Mouse (Mus musculus): ENCODE results near the gene Lgr6. TPM values are rescaled to one million over a fixed set of nuclear protein-coding genes. Genes with fewer than 3 reads are reported as not detected.
A peak's percentile ranks its signal among the peaks of the same experiment; 100 is the strongest.

Lgr6 gene
- total and polyA plus RNA-seq, 2 experiments from 2014 or later: 3.8 to 8.6 TPM

GRCm38 (mm10) chr1:135139906-135140305, 34.8 kb upstream of the Lgr6 start:
- TF ChIP-seq CTCF (IDR thresholded peaks at IDR 0.05; ENCODE audit: low read depth) (no peak), EP300 (IDR thresholded peaks at IDR 0.05; ENCODE audit: low read depth) (no peak)
- no peaks in the 10 kb centered on the region for H3K4me1 ChIP-seq (ENCODE audit: control insufficient read depth, insufficient read depth)
- no peak overlapping the region for H3K4me2 ChIP-seq (ENCODE audit: low read depth, low read length)
- no peaks in the 10 kb centered on the region for H3K9me3 ChIP-seq (replicated peaks; ENCODE audit: control insufficient read depth, low read length)
- H3K27me3 ChIP-seq (ENCODE audit: control insufficient read depth, insufficient read depth, low read length): peaks cover 33% of the 10 kb centered on the region
- ATAC-seq (ENCODE audit: insufficient read depth, low read depth): no peak
- no peak overlapping the region for H3K4me3 ChIP-seq (ENCODE audit: low read depth, low read length)
- DNase-seq (ENCODE audit: low spot score): no peak
- H3K36me3 ChIP-seq (replicated peaks; ENCODE audit: control insufficient read depth, insufficient read depth, low read length): no peaks in the 10 kb centered on the region
- 80% methylated on average over 2 of the region's 2 CpGs for WGBS
- H3K27ac ChIP-seq (ENCODE audit: low read depth): no peak overlapping the region
- no peak overlapping the region for H3K9ac ChIP-seq (replicated peaks; ENCODE audit: low read depth, low read length)

- no peak overlapping the region for H3K27ac ChIP-seq (ENCODE audit: low read depth)
- WGBS: 0% methylated on average over 1 of the region's 1 CpGs
- no peaks in the 10 kb centered on the region for H3K9me3 ChIP-seq (replicated peaks; ENCODE audit: control insufficient read depth, low read length)
- no peak overlapping the region for H3K9ac ChIP-seq (replicated peaks; ENCODE audit: low read depth, low read length)
- H3K36me3 ChIP-seq (replicated peaks; ENCODE audit: control insufficient read depth, insufficient read depth, low read length): no peaks in the 10 kb centered on the region
- TF ChIP-seq CTCF (IDR thresholded peaks at IDR 0.05; ENCODE audit: low read depth): peak; percentile 99
- no peak for TF ChIP-seq EP300 (IDR thresholded peaks at IDR 0.05; ENCODE audit: low read depth)
- no peak for ATAC-seq (ENCODE audit: insufficient read depth, low read depth)
- peak; percentile 46 for DNase-seq (ENCODE audit: low spot score)
- H3K4me2 ChIP-seq (ENCODE audit: low read depth, low read length): no peak overlapping the region
- peaks cover 8% of the 10 kb centered on the region; the same call in 1 of the 2 replicates for H3K4me1 ChIP-seq (ENCODE audit: control insufficient read depth, insufficient read depth)
- H3K27me3 ChIP-seq (ENCODE audit: control insufficient read depth, insufficient read depth, low read length): peaks cover 8% of the 10 kb centered on the region; the same call in 1 of the 2 replicates
- no peak overlapping the region for H3K4me3 ChIP-seq (ENCODE audit: low read depth, low read length)
These were observed 31.4 kb upstream of the Lgr6 start for GRCm38 (mm10) chr1:135136500-135136899.

DNA sequence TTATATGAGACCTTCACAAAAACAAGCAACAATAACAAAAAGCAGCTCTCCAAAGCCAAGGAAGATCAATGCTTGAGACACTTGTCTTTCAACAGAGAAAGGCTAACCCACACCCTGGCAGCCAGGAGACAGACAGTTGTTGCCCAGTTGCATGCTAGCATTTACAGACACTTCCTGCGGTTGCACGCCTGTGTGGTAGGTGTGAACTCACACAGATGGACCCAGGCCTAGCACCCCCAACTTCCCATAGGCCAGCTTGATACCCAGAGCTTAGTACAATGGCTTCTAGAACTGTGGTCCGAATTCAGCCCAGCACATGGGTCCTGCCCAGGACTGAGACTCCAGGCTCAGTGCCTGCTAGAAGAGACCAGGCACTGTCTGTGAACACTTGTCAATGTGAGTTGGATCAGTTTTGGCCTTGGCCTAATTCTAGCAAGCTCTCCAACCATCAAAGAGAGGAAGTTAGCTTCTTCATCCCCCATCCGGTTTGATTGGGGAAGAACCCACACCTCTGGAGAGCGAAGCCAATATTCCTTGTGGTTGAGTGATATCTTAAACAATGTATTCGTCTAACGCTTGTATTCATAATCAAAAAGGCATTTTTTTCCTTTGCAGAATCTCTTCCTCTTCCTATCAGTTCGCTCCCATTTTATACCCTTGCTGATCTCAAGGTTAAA, 30.2 kb upstream of the Lgr6 start:
- Histone ChIP-seq H3K4me2 (ENCODE audit: low read depth, low read length) (no peak overlapping the region), H3K9me3 (replicated peaks; ENCODE audit: control insufficient read depth, low read length) (no peaks in the 10 kb centered on the region), H3K36me3 (replicated peaks; ENCODE audit: control insufficient read depth, insufficient read depth, low read length) (no peaks in the 10 kb centered on the region), H3K9ac (replicated peaks; ENCODE audit: low read depth, low read length) (no peak overlapping the region), H3K27ac (ENCODE audit: low read depth) (no peak overlapping the region), H3K27me3 (ENCODE audit: control insufficient read depth, insufficient read depth, low read length) (peaks cover 9% of the 10 kb centered on the region; the same call in 1 of the 2 replicates), H3K4me1 (ENCODE audit: control insufficient read depth, insufficient read depth) (peaks cover 16% of the 10 kb centered on the region; the same call in 1 of the 2 replicates), H3K4me3 (ENCODE audit: low read depth, low read length) (no peak overlapping the region)
- TF ChIP-seq EP300 (IDR thresholded peaks at IDR 0.05; ENCODE audit: low read depth) (no peak), CTCF (IDR thresholded peaks at IDR 0.05; ENCODE audit: low read depth) (no peak)
- DNase-seq (ENCODE audit: low spot score): no peak
- ATAC-seq (ENCODE audit: insufficient read depth, low read depth): no peak
- WGBS: 83% methylated on average over 8 of the region's 8 CpGs

DNA sequence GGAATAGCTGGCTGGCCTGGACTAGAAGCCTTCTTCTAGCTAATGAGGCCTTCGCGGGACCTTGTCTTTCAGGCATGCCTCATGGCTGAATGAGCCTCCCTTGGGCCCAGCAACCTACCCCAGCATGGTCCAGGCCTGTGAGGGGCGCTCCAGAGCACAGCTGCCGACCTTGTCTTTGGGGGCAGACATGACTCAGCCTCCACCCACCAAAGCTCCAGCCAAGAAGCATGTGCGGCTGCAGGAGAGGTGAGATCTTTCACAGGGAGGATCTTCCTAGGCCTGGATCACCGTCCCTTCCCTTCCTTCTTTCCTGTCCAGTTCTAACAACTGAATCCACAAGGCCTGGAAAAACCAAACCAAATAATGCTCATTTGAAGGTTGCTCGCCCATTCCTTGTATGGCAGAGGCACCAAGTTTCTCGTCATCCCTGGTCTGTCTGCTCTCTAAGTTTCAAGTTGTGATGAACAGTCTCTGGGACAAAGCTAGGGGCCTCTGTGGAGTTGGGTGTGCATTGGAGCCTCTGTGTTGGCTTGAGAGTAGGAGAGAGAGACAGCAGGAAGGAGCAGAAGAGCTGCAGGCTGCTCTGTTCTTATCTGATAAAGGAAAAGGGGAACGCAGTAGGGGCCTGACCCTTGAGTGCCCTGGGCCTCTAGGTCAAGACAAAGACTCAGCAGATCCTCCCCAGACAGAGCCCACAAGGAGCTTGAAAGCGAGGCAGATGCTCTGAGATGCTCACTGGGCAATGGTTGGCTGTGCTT, 28.8 kb upstream of the Lgr6 start:
- WGBS: 74% methylated on average over 10 of the region's 10 CpGs
- no peak for TF ChIP-seq EP300 (IDR thresholded peaks at IDR 0.05; ENCODE audit: low read depth)
- no peak for TF ChIP-seq CTCF (IDR thresholded peaks at IDR 0.05; ENCODE audit: low read depth)
- Histone ChIP-seq H3K36me3 (replicated peaks; ENCODE audit: control insufficient read depth, insufficient read depth, low read length) (no peaks in the 10 kb centered on the region), H3K4me1 (ENCODE audit: control insufficient read depth, insufficient read depth) (peaks cover 16% of the 10 kb centered on the region; the same call in 1 of the 2 replicates), H3K9me3 (replicated peaks; ENCODE audit: control insufficient read depth, low read length) (no peaks in the 10 kb centered on the region), H3K4me2 (ENCODE audit: low read depth, low read length) (peak overlapping the region; percentile 20; the same call in 1 of the 2 replicates), H3K9ac (replicated peaks; ENCODE audit: low read depth, low read length) (no peak overlapping the region), H3K27me3 (ENCODE audit: control insufficient read depth, insufficient read depth, low read length) (peaks cover 18% of the 10 kb centered on the region; the same call in 1 of the 2 replicates), H3K27ac (ENCODE audit: low read depth) (no peak overlapping the region), H3K4me3 (ENCODE audit: low read depth, low read length) (peak overlapping the region; percentile 4; the same call in 1 of the 2 replicates)
- ATAC-seq (ENCODE audit: insufficient read depth, low read depth): no peak
- no peak for DNase-seq (ENCODE audit: low spot score)

GRCm38 (mm10) chr1:135132893-135133369, 27.9 kb upstream of the Lgr6 start:
- ATAC-seq (ENCODE audit: insufficient read depth, low read depth) (no peak), DNase-seq (ENCODE audit: low spot score) (no peak)
- H3K9me3 ChIP-seq (replicated peaks; ENCODE audit: control insufficient read depth, low read length): no peaks in the 10 kb centered on the region
- no peak overlapping the region for H3K9ac ChIP-seq (replicated peaks; ENCODE audit: low read depth, low read length)
- TF ChIP-seq CTCF (IDR thresholded peaks at IDR 0.05; ENCODE audit: low read depth) (no peak), EP300 (IDR thresholded peaks at IDR 0.05; ENCODE audit: low read depth) (no peak)
- 72% methylated on average over 9 of the region's 9 CpGs for WGBS
- peaks cover 21% of the 10 kb centered on the region for H3K27me3 ChIP-seq (ENCODE audit: control insufficient read depth, insufficient read depth, low read length)
- peak overlapping the region; percentile 9; the same call in 1 of the 2 replicates for H3K4me3 ChIP-seq (ENCODE audit: low read depth, low read length)
- peak overlapping the region; percentile 20; the same call in 1 of the 2 replicates for H3K4me2 ChIP-seq (ENCODE audit: low read depth, low read length)
- H3K27ac ChIP-seq (ENCODE audit: low read depth): no peak overlapping the region; the same call in 1 of the 2 replicates
- peaks cover 16% of the 10 kb centered on the region; the same call in 1 of the 2 replicates for H3K4me1 ChIP-seq (ENCODE audit: control insufficient read depth, insufficient read depth)
- H3K36me3 ChIP-seq (replicated peaks; ENCODE audit: control insufficient read depth, insufficient read depth, low read length): no peaks in the 10 kb centered on the region

All from heart, postnatal 0 days (tissue).